8 mouse cellular contexts compared by ENCODE assay signal in genomic region chr2:33746471-33746870, GRCm38 (mm10).
DNase-seq lines count a peak whose midpoint lies in the region; ATAC-seq and TF ChIP-seq lines count a peak whose summit lies in the region.

No protein-coding gene starts in this region.

- H3K4me1 ChIP-seq in cortical plate, adult 2 months (ENCODE audit: control insufficient read depth, insufficient read depth, low read length) = no peaks in the 10 kb centered on the region

- no peak for TF ChIP-seq POLR2A in cortical plate, adult 2 months (IDR thresholded peaks at IDR 0.05; ENCODE audit: extremely low read depth, insufficient read depth, low read length)

- DNase-seq in 3134 (ENCODE audit: extremely low read depth, insufficient read length, low spot score) = peak; percentile 39
- DNase-seq in ZHBTc4 (ENCODE audit: low read depth, low spot score) = peak; percentile 88
- peak; percentile 50 to 63 for DNase-seq in gastrocnemius, adult 8-10 months (ENCODE audit: low spot score in 2 of 2)
- peak; percentile 81 for DNase-seq in kidney, adult 18-20 months
- peak; percentile 73 for DNase-seq in left cerebral cortex, postnatal 4 days
- peak; percentile 55 to 79 for DNase-seq in spleen, postnatal 4 days (ENCODE audit: low spot score in 2 of 2)

- peak; percentile 95 for TF ChIP-seq CTCF in cortical plate, adult 2 months (IDR thresholded peaks at IDR 0.05; ENCODE audit: extremely low read depth, insufficient read depth, low read length)

- H3K4me3 ChIP-seq in cortical plate, adult 2 months (ENCODE audit: insufficient read depth, low read length) = no peak overlapping the region

- no peak overlapping the region for H3K27ac ChIP-seq in cortical plate, adult 2 months (ENCODE audit: insufficient read depth, low read length)

- intact Hi-C loops in left cerebral cortex, postnatal 4 days (cut with DNase I) = loop anchor here (10.0 kb wide), 2 partner anchors 218 to 898 kb away; no protein-coding TSS in a partner anchor

- 0 out of 2 replicates have a peak, but pooled peaks have one; percentile 40 for ATAC-seq in monocyte, adult 5-6 weeks (replicated peaks; ENCODE audit: insufficient number of reproducible peaks, low FRiP score, low TSS enrichment, poor library complexity, severe bottlenecking)
